Mouse (Mus musculus) heart, embryonic 14.5 days (tissue): ENCODE results near the gene Ppm1m. TPM values are rescaled to one million over a fixed set of nuclear protein-coding genes. Genes with fewer than 3 reads are reported as not detected.

Experiments used
- microRNA counts: library from miRNA; unstranded; fragments of <30 nt; microRNA quantifications from one replicate; lab custom pipeline; 2016
- microRNA-seq: library from miRNA; unstranded; fragments of <30 nt; microRNA quantifications from one replicate; pipeline ENCODE4, GENCODE M21; 2016
- polyA plus RNA-seq: library from polyadenylated mRNA; unstranded; fragments of >200 nt; fragmentation: Nextera tagmentation; extraction: Ambion mirVana; gene quantifications from 2 replicates; pipeline ENCODE4 v1.2.1, GENCODE M21; 2014

Ppm1m gene
- polyA plus RNA-seq, 1 experiment from 2014 or later = 19.4 TPM

MicroRNA genes within 50 kb of the gene (microRNA counts, 519-probe panel; counts per million panel counts)
- 8,448 counts per million, percentile 98 among the panel's probes with 10 or more counts for microRNA mmu-let-7g (lab: Ali Mortazavi, UCI)

Small RNA genes lying within 50 kb of the gene (microRNA-seq; reads per million reads assigned to microRNA genes)
- gene Mir135a-1 (not detected), gene Mirlet7g (52,610 reads per million, percentile 99 among the genes with 10 or more reads in this experiment)

Other genes with a start within 250 kb of the Ppm1m start
- gene Col6a5, start 239.1 kb downstream of the Ppm1m start, polyA plus RNA-seq = 0.05 TPM in 1 of 2 replicates, not detected in the other
- 0.16 TPM in 1 of 2 replicates, not detected in the other for gene Col6a4, start 103.0 kb downstream of the Ppm1m start, polyA plus RNA-seq
- 0.73 and 1.0 TPM in 2 replicates for gene Glyctk, start 41.6 kb downstream of the Ppm1m start, polyA plus RNA-seq
- gene Wdr82, start 28.8 kb downstream of the Ppm1m start, polyA plus RNA-seq = 19.6 and 22.6 TPM in 2 replicates
- gene Twf2, start 3.4 kb upstream of the Ppm1m start, polyA plus RNA-seq = 45.5 and 48.8 TPM in 2 replicates
- gene Tlr9, start 22.9 kb upstream of the Ppm1m start, polyA plus RNA-seq = 0.05 and 0.09 TPM in 2 replicates
- gene Alas1, start 48.9 kb upstream of the Ppm1m start, polyA plus RNA-seq = 162 and 181 TPM in 2 replicates
- gene Poc1a, start 81.3 kb upstream of the Ppm1m start, polyA plus RNA-seq = 24.0 and 24.3 TPM in 2 replicates
- gene Dusp7, start 168.9 kb upstream of the Ppm1m start, polyA plus RNA-seq = 16.4 and 19.8 TPM in 2 replicates
- 691 and 781 TPM in 2 replicates for gene Rpl29, start 229.7 kb upstream of the Ppm1m start, polyA plus RNA-seq
- gene Acy1, start 238.6 kb upstream of the Ppm1m start, polyA plus RNA-seq = 22.8 and 24.8 TPM in 2 replicates
- 6.6 and 7.1 TPM in 2 replicates for gene Abhd14b, start 247.7 kb upstream of the Ppm1m start, polyA plus RNA-seq
- 55.9 and 57.5 TPM in 2 replicates for gene Abhd14a, start 247.9 kb upstream of the Ppm1m start, polyA plus RNA-seq